36 mouse cellular contexts compared by ENCODE assay signal in the genomic region with DNA sequence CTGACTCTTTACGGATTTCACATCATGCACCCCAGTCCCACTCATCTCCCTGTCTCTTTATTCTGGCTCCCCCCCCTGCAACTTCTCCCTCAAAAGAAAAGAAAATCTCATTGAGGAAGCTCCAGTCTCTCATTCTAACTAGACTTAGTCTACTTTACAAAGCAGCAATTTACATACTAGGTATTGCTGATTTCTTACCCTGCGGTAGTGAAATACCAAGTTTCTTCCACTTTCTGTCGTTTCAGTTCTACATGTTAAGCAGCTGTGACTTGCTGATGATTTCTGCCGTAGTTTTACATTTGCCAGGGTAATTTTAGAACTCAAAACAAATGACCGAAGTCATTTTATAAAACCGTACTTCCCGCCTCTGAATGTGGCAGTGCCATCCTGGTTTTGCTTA. TPM values are rescaled to one million over a fixed set of nuclear protein-coding genes. Genes with fewer than 3 reads are reported as not detected.
"Had no signal": no experiment of that assay in that cellular context is flagged by ENCODE, and none has a peak within 500 bp of the region (broad histone marks: within the 10 kb centered on the region; RNA-seq: fewer than 3 reads in every experiment).

No protein-coding gene starts in this region.

- H3K27me3 ChIP-seq: heart, embryonic 12.5 days; heart, embryonic 13.5 days; heart, embryonic 15.5 days; hindbrain, embryonic 12.5 days; hindbrain, embryonic 13.5 days; hindbrain, embryonic 15.5 days; intestine, embryonic 15.5 days; kidney, embryonic 15.5 days had no signal

- DNase-seq: heart, postnatal 10 days; heart, postnatal 14 days; heart, postnatal 36 days; heart, postnatal 4 days; kidney, adult 11 months; kidney, adult 18-20 months; kidney, adult 2 months; kidney, adult 8-10 months; kidney, adult 9 months; kidney, postnatal 10 days; kidney, postnatal 14 days; kidney, postnatal 25 days; kidney, postnatal 36 days; kidney, postnatal 4 days; layer of hippocampus, adult 9-11 months; layer of hippocampus, postnatal 36 days had no signal

- H3K9me3 ChIP-seq: heart, embryonic 12.5 days; heart, embryonic 13.5 days; heart, embryonic 15.5 days; hindbrain, embryonic 12.5 days; hindbrain, embryonic 13.5 days; hindbrain, embryonic 15.5 days; intestine, embryonic 15.5 days; kidney, embryonic 15.5 days had no signal

- H3K9ac ChIP-seq: heart, embryonic 12.5 days; heart, embryonic 13.5 days; heart, embryonic 15.5 days; hindbrain, embryonic 12.5 days; hindbrain, embryonic 13.5 days; hindbrain, embryonic 14.5 days; hindbrain, embryonic 15.5 days; intestine, embryonic 15.5 days; kidney, embryonic 15.5 days had no signal

- H3K36me3 ChIP-seq: heart, embryonic 12.5 days; heart, embryonic 13.5 days; heart, embryonic 15.5 days; hindbrain, embryonic 10.5 days; hindbrain, embryonic 12.5 days; hindbrain, embryonic 13.5 days; hindbrain, embryonic 15.5 days; intestine, embryonic 15.5 days; kidney, embryonic 15.5 days had no signal

- H3K4me1 ChIP-seq: heart, embryonic 12.5 days; heart, embryonic 13.5 days; hindbrain, embryonic 10.5 days; hindbrain, embryonic 13.5 days; hindbrain, embryonic 15.5 days; intestine, embryonic 15.5 days; kidney, embryonic 15.5 days had no signal

- H3K4me2 ChIP-seq: heart, embryonic 12.5 days; heart, embryonic 13.5 days; heart, embryonic 15.5 days; hindbrain, embryonic 12.5 days; hindbrain, embryonic 13.5 days; hindbrain, embryonic 14.5 days; hindbrain, embryonic 15.5 days; intestine, embryonic 15.5 days; kidney, embryonic 15.5 days had no signal

- H3K27ac ChIP-seq: heart, embryonic 13.5 days; heart, embryonic 15.5 days; hindbrain, embryonic 10.5 days; hindbrain, embryonic 12.5 days; hindbrain, embryonic 13.5 days; hindbrain, embryonic 14.5 days; hindbrain, embryonic 15.5 days; hindbrain, postnatal 0 days; intestine, embryonic 15.5 days; kidney, embryonic 15.5 days; kidney, postnatal 0 days; layer of hippocampus, adult 2 months; left cerebral cortex, adult 2 months had no signal

- H3K4me3 ChIP-seq: heart, embryonic 12.5 days; heart, embryonic 13.5 days; heart, embryonic 15.5 days; hindbrain, embryonic 10.5 days; hindbrain, embryonic 12.5 days; hindbrain, embryonic 13.5 days; hindbrain, embryonic 15.5 days; intestine, embryonic 15.5 days; kidney, embryonic 15.5 days; layer of hippocampus, adult 2 months; left cerebral cortex, adult 2 months had no signal

RNA-seq across cellular contexts. Expression of a gene that starts 8.2 kb away (rescaled TPM):
- total RNA-seq: heart, postnatal 14 days; heart, postnatal 25 days; heart, postnatal 36 days; hematopoietic stem cell, adult 5-6 weeks; layer of hippocampus, adult 18-20 months; layer of hippocampus, adult 2 months; layer of hippocampus, postnatal 14 days; layer of hippocampus, postnatal 36 days; left cerebral cortex, adult 18-20 months; left cerebral cortex, adult 2 months had no signal
- polyA plus RNA-seq: inflammation-experienced regulatory T-cells, adult 6 months had no signal
